Mouse (Mus musculus) kidney, postnatal 0 days (tissue): ENCODE measurements around the gene Pml. TPM values are rescaled to one million over a fixed set of nuclear protein-coding genes. Genes with fewer than 3 reads are reported as not detected.

Experiments
- ATAC-seq: fragments of 200-750 bp; cut with Nextera tagmentation; replicated peaks from 2 replicates; pipeline ENCODE4 v1.8.0; 2017; ENCODE audit warnings: low read depth, moderate number of reproducible peaks, moderate TSS enrichment, moderate library complexity; ENCODE audit not compliant: low FRiP score
- DNase-seq: peaks from one replicate; pipeline ENCODE4 v3.0.0-alpha.2; 2016; ENCODE audit warnings: low spot score
- H3K27ac ChIP-seq: fragments of 300-500 bp; sonication (generic); 2 replicates; pipeline ENCODE4 v1.5.1; 2014; ENCODE audit warnings: mild to moderate bottlenecking
- H3K27me3 ChIP-seq: fragments of 300-500 bp; sonication (generic); 2 replicates; pipeline ENCODE4 v1.6.1; 2014; ENCODE audit warnings: low read length, mixed read lengths; ENCODE audit not compliant: insufficient read depth
- H3K36me3 ChIP-seq: fragments of 300-500 bp; sonication (generic); 2 replicates; pipeline ENCODE4 v1.6.1; 2014; ENCODE audit warnings: low read length, mixed read lengths; ENCODE audit not compliant: insufficient read depth
- H3K4me1 ChIP-seq: fragments of 300-500 bp; sonication (generic); replicated peaks from 2 replicates; pipeline ENCODE4 v1.6.1; 2014; ENCODE audit warnings: antibody characterized with exemption, low read length, mixed read lengths; ENCODE audit not compliant: insufficient read depth
- H3K4me2 ChIP-seq: fragments of 300-500 bp; sonication (generic); 2 replicates; pipeline ENCODE4 v1.6.1; 2014; ENCODE audit warnings: mild to moderate bottlenecking, low read length, moderate library complexity, mixed read lengths
- H3K4me3 ChIP-seq: fragments of 300-500 bp; sonication (generic); replicated peaks from 2 replicates; pipeline ENCODE4 v1.5.1; 2014; ENCODE audit warnings: low read depth, low read length
- H3K9ac ChIP-seq: fragments of 300-500 bp; sonication (generic); 2 replicates; pipeline ENCODE4 v1.6.1; 2014; ENCODE audit warnings: low read depth, low read length
- H3K9me3 ChIP-seq: fragments of 300-500 bp; sonication (generic); replicated peaks from 2 replicates; pipeline ENCODE4 v1.6.1; 2016; ENCODE audit warnings: low read length, inconsistent platforms, mixed read lengths
- CTCF ChIP-seq: IDR thresholded peaks from 2 replicates; pipeline ENCODE4 v1.5.1; 2016; ENCODE audit warnings: antibody characterized with exemption, low read depth, mild to moderate bottlenecking, moderate library complexity
- WGBS: fragments of 180-500 bp; shearing (Covaris S2); extraction: QIAGEN DNeasy Blood & Tissue Kit; methylation state at CpG from one replicate; pipeline ENCODE4 v1.1.7; 2014; 5-methylcytosine and 5-hydroxymethylcytosine counted together
- polyA plus RNA-seq: library from polyadenylated mRNA; unstranded; fragments of >200 nt; fragmentation: Nextera tagmentation; extraction: Ambion mirVana; gene quantifications from 2 replicates; pipeline ENCODE4 v1.2.1, GENCODE M21; 2015

Gene Pml
- polyA plus RNA-seq, 1 experiment from 2014 or later = 14.3 TPM

- 0 out of 2 replicates have a peak, but pooled peaks have one; percentile 2 for TF ChIP-seq CTCF
Observed at GRCm38 (mm10) chr9:58198801-58199371, 50.7 kb downstream of the Pml start.

DNA sequence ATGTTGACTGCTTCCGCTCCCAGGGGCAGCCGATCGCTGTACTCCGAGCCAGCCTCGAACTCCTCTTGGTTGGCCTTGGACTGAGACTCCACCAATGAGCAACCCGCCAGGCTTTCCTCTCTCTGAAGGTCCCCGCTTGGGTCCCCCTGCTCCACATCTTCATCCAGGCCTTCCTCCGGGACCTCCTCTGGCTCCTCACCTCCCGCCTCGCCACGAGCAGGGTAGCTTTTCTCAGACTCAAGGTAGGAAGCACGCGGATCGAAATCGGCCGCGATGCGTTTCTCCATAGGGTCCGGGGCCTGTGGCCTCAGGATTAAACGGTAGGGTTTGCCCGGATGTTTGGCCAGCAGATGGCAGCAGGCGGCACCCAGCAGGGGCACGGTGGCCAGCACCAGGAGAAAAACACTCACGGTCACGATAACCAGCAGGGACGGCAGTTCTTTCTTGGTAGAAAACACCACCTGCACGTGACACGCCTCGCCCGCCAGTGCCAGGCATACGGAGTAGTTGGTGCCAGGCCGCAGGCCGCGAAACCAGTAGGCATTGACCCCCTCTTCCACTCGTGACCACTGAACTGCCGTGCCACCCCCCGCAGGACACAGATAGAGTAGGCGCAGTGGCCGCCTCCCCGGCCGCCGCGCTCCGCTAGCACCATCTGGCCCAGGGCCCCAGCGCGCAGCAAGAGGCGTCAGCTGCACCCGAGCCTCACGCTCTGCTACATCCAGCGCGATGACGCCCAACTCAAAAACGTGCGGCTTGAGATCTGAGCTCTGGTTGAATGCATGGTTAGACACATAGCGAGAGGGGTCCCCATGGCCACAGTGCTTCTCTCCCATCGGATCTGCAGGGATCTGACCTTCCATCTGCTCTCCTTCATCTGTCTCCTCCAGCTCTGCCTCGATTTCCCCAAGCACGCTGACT is 51.5 kb downstream of the Pml start:
- H3K4me2 ChIP-seq = peak overlapping the region; percentile 49
- H3K9ac ChIP-seq = no peak overlapping the region
- TF ChIP-seq CTCF = peak; percentile 76
- peaks cover 83% of the 10 kb centered on the region for H3K27me3 ChIP-seq
- 4% methylated on average over 58 of the region's 58 CpGs for WGBS
- H3K9me3 ChIP-seq = no peaks in the 10 kb centered on the region
- H3K36me3 ChIP-seq = no peaks in the 10 kb centered on the region
- DNase-seq (peak; percentile 61), ATAC-seq (peak; percentile 43)
- peaks cover 16% of the 10 kb centered on the region for H3K4me1 ChIP-seq
- H3K4me3 ChIP-seq = peak overlapping the region; percentile 23
- H3K27ac ChIP-seq = no peak overlapping the region

More at GRCm38 (mm10) chr9:58198801-58199371, 50.7 kb downstream of the Pml start:
- ATAC-seq (no peak), DNase-seq (no peak)
- H3K4me3 ChIP-seq = no peak overlapping the region; the same call in 1 of the 2 replicates
- no peaks in the 10 kb centered on the region for H3K36me3 ChIP-seq
- H3K4me2 ChIP-seq = peak overlapping the region; percentile 8
- H3K27ac ChIP-seq = no peak overlapping the region
- no peak overlapping the region for H3K9ac ChIP-seq
- H3K4me1 ChIP-seq = peaks cover 16% of the 10 kb centered on the region
- no peaks in the 10 kb centered on the region for H3K9me3 ChIP-seq
- H3K27me3 ChIP-seq = peaks cover 86% of the 10 kb centered on the region
- 4% methylated on average over 38 of the region's 38 CpGs for WGBS

DNA sequence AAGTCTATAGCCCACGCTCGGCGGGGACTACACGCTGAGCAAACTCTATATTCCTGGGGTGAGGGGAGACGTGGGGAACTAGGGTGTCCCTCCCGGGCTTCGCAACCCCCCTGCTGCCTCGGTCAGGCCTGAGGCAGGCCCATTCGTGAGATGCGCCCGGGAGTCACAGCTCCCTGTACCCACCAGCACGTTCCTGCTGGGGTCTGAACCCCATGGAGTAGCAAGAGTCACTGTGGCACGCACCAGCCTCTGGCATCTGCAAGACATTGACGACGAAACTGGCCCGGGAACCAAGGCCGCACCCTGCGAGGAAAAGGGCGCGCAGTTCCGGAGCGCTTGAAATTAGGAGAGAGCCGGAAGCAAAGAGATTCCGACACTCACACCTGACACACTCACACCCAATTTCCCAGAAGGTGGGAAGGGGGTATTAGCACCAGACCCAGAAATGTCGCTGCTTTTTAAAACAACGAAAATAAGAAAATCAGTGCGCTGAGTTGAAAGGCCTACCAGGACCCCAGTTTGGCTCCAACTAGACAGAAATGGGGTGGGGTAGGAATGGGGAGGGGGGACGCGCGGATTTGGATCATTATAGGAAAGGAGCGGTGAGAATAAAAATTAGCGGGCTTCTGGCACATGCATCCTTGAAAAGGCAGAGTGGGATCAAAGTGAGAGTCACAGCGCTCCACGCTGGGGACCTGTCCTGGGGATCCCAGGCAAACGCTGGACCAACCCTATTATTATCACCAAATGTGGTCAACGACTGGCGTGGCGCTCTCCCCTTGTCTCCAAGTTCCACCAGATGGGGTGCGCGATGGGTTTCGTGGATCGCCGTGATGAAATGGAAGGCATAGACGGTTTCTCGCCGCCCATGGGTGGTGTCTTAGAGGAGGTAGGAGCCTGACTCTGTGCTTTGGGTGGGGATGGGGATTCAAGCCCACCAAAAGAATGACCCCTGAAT is 52.7 kb downstream of the Pml start:
- H3K9ac ChIP-seq = no peak overlapping the region
- H3K4me3 ChIP-seq = peak overlapping the region; percentile 23; the same call in 1 of the 2 replicates
- 14% methylated on average over 46 of the region's 46 CpGs for WGBS
- no peak for TF ChIP-seq CTCF
- no peak for DNase-seq
- ATAC-seq = no peak
- H3K4me1 ChIP-seq = peaks cover 16% of the 10 kb centered on the region
- peaks cover 72% of the 10 kb centered on the region for H3K27me3 ChIP-seq
- no peak overlapping the region for H3K27ac ChIP-seq
- H3K4me2 ChIP-seq = 0 out of 2 replicates have a peak overlapping the region, but pooled peaks have one; percentile 49
- no peaks in the 10 kb centered on the region for H3K36me3 ChIP-seq
- H3K9me3 ChIP-seq = no peaks in the 10 kb centered on the region

- Histone ChIP-seq H3K9ac (no peak overlapping the region), H3K27me3 (peaks cover 64% of the 10 kb centered on the region), H3K4me1 (peaks cover 16% of the 10 kb centered on the region), H3K9me3 (no peaks in the 10 kb centered on the region), H3K36me3 (no peaks in the 10 kb centered on the region), H3K4me3 (peak overlapping the region; percentile 2; the same call in 1 of the 2 replicates), H3K4me2 (no peak overlapping the region), H3K27ac (no peak overlapping the region)
- no peak for TF ChIP-seq CTCF
- ATAC-seq (no peak), DNase-seq (no peak)
- WGBS = 13% methylated on average over 14 of the region's 14 CpGs
Observed at GRCm38 (mm10) chr9:58196141-58196540, 53.4 kb downstream of the Pml start.

DNA sequence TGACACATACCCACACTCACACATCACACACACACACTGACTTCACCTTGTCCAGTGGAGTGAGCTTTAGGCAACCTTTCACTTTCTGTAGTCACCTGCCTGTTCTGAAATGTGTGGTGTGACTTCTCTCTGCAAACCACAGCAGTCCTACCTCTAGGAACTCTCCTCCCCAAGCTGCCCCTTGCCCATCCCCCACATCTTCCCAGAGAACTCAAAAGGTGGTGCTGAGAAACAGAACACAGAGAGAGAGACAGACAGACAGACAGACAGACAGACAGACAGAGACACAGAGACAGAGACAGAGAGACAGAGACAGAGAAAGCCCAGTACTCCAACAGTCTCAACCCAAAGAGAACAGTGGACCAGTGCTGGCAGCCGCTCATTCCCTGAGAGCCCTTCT is 53.9 kb downstream of the Pml start:
- H3K4me3 ChIP-seq = no peak overlapping the region
- ATAC-seq = no peak
- H3K9me3 ChIP-seq = no peaks in the 10 kb centered on the region
- H3K36me3 ChIP-seq = no peaks in the 10 kb centered on the region
- TF ChIP-seq CTCF = no peak
- WGBS = 24% methylated on average over 1 of the region's 1 CpGs
- no peak overlapping the region for H3K9ac ChIP-seq
- H3K27ac ChIP-seq = no peak overlapping the region
- DNase-seq = no peak
- H3K4me2 ChIP-seq = no peak overlapping the region
- peaks cover 59% of the 10 kb centered on the region for H3K27me3 ChIP-seq
- peaks cover 16% of the 10 kb centered on the region for H3K4me1 ChIP-seq
